Mouse (Mus musculus) MEL (cell line): Measurements from ENCODE around the gene Tmed1.
"Not testable (repeated sequence)": the region's sequence is repeated elsewhere in the genome, so short reads cannot be mapped to it uniquely, and the experiment has no call there.

Experiments used
- BHLHE40 ChIP-seq: IDR thresholded peaks from 2 replicates; pipeline ENCODE4 v1.6.1; 2012; ENCODE audit warnings: low read depth, mild to moderate bottlenecking, inconsistent platforms, low read length, improper control_type of control experiment, borderline replicate concordance
- CHD1 ChIP-seq: IDR thresholded peaks from 2 replicates; pipeline ENCODE4 v1.6.1; 2012; ENCODE audit warnings: low read depth, mild to moderate bottlenecking, inconsistent platforms, low read length, improper control_type of control experiment
- CTCF ChIP-seq, 3 experiments: IDR thresholded peaks in 2 of 3; conservative IDR thresholded peaks in 1 of 3; 2 replicates each; pipeline ENCODE4 v1.5.1; 2011 to 2012; ENCODE audit warnings: low read length in 3 of 3, low read depth in 2 of 3, mild to moderate bottlenecking in 2 of 3, improper control_type of control experiment in 1 of 3, inconsistent platforms in 1 of 3, mixed read lengths in 1 of 3, moderate library complexity in 1 of 3; ENCODE audit not compliant: control insufficient read depth in 1 of 3, insufficient read depth in 1 of 3, poor library complexity in 1 of 3, severe bottlenecking in 1 of 3
- GATA1 ChIP-seq: IDR thresholded peaks from 2 replicates; pipeline ENCODE4 v1.6.1; 2011; ENCODE audit warnings: low read depth, low read length, improper control_type of control experiment
- KAT2A ChIP-seq: conservative IDR thresholded peaks from 2 replicates; pipeline ENCODE4 v1.6.1; 2012; ENCODE audit warnings: low read depth, low read length, improper control_type of control experiment, inconsistent platforms
- MYB ChIP-seq: IDR thresholded peaks from 2 replicates; pipeline ENCODE4 v1.6.1; 2011; ENCODE audit warnings: mild to moderate bottlenecking, low read depth, low read length, improper control_type of control experiment
- POLR2A ChIP-seq, 2 experiments: IDR thresholded peaks; 2 replicates each; pipeline ENCODE4 v1.6.1; 2011 to 2012; ENCODE audit warnings: low read length in 2 of 2, mild to moderate bottlenecking in 2 of 2, control low read depth in 1 of 2, improper control_type of control experiment in 1 of 2, low read depth in 1 of 2, moderate library complexity in 1 of 2; ENCODE audit not compliant: control insufficient read depth in 1 of 2, insufficient read depth in 1 of 2, poor library complexity in 1 of 2
- USF1 ChIP-seq: IDR thresholded peaks from 2 replicates; pipeline ENCODE4 v1.6.1; 2014; ENCODE audit warnings: low read depth, mild to moderate bottlenecking, inconsistent platforms, low read length, improper control_type of control experiment, moderate library complexity
- ZC3H11A ChIP-seq: IDR thresholded peaks from 2 replicates; pipeline ENCODE4 v1.6.1; 2012; ENCODE audit warnings: low read depth, mild to moderate bottlenecking, inconsistent platforms, low read length, improper control_type of control experiment
- ZKSCAN1 ChIP-seq: IDR thresholded peaks from 2 replicates; pipeline ENCODE4 v1.6.1; 2012; ENCODE audit warnings: low read depth, mild to moderate bottlenecking, inconsistent platforms, low read length, improper control_type of control experiment, moderate library complexity
- ZNF384 ChIP-seq: IDR thresholded peaks from 2 replicates; pipeline ENCODE4 v1.6.1; 2012; ENCODE audit warnings: low read depth, mild to moderate bottlenecking, inconsistent platforms, low read length, improper control_type of control experiment

- TF ChIP-seq CTCF (IDR thresholded peaks at IDR 0.05 in 2 of 3, conservative IDR thresholded peaks at IDR 0.05 in 1 of 3; ENCODE audit: control insufficient read depth in 1 of 3, insufficient read depth in 1 of 3, low read depth in 2 of 3, low read length in 3 of 3, poor library complexity in 1 of 3, severe bottlenecking in 1 of 3): peak in 1 of 3 experiments; percentile 13; a peak in 1 of 6 replicates
- TF ChIP-seq MYB, USF1, ZKSCAN1, GATA1, ZC3H11A, KAT2A, CHD1, BHLHE40: not testable (repeated sequence)
- TF ChIP-seq ZNF384: peak; percentile 80; the same call in 1 of the 2 replicates
- TF ChIP-seq POLR2A (IDR thresholded peaks at IDR 0.05; ENCODE audit: control insufficient read depth in 1 of 2, insufficient read depth in 1 of 2, low read depth in 1 of 2, low read length in 2 of 2, poor library complexity in 1 of 2): 0 out of 4 replicates have a peak, but pooled peaks of 1 of the 2 experiments have one; percentile 28
Measured at GRCm38 (mm10) chr9:21488246-21488645, 21.8 kb downstream of the Tmed1 start.
